ENCODE assay signal across 14 mouse cellular contexts in genomic region chr6:71589401-71589800, GRCm38 (mm10).
"Had no signal": no experiment of that assay in that cellular context is flagged by ENCODE, and none has a peak within 500 bp of the region (broad histone marks: within the 10 kb centered on the region; RNA-seq: fewer than 3 reads in every experiment).

No protein-coding gene starts in this region.

- H3K4me2 ChIP-seq: limb, embryonic 13.5 days; lung, embryonic 14.5 days; midbrain, embryonic 13.5 days had no signal

- H3K9ac ChIP-seq: limb, embryonic 13.5 days; liver, embryonic 14.5 days; liver, postnatal 0 days; lung, embryonic 14.5 days; midbrain, embryonic 13.5 days had no signal

- H3K27ac ChIP-seq: kidney, postnatal 0 days; layer of hippocampus, adult 2 months; limb, embryonic 10.5 days; limb, embryonic 13.5 days; liver, embryonic 14.5 days; macrophage; midbrain, embryonic 13.5 days had no signal

- H3K4me3 ChIP-seq: layer of hippocampus, adult 2 months; limb, embryonic 10.5 days; limb, embryonic 13.5 days; midbrain, embryonic 13.5 days had no signal

- H3K27me3 ChIP-seq: limb, embryonic 13.5 days; midbrain, embryonic 13.5 days had no signal

- H3K4me1 ChIP-seq: limb, embryonic 10.5 days; limb, embryonic 13.5 days; midbrain, embryonic 13.5 days had no signal

- ATAC-seq: liver, postnatal 0 days; lung, postnatal 0 days; midbrain, embryonic 13.5 days had no signal

- DNase-seq: layer of hippocampus, adult 9-11 months; liver; liver, postnatal 0 days; lung, embryonic 14.5 days; thymus, adult 18-20 months; thymus, postnatal 36 days had no signal

- H3K9me3 ChIP-seq: limb, embryonic 10.5 days; limb, embryonic 13.5 days; midbrain, embryonic 13.5 days had no signal
